Mouse (Mus musculus) thymus, postnatal 10 days (tissue): Measurements from ENCODE around the gene Il1rl1.
A peak's percentile ranks its signal among the peaks of the same experiment; 100 is the strongest.

Experiments used
- DNase-seq, 2 experiments: peaks; one replicate each; pipeline ENCODE4 v3.0.0; 2021; ENCODE audit warnings: low spot score in 2 of 2

Gene Il1rl1

DNA sequence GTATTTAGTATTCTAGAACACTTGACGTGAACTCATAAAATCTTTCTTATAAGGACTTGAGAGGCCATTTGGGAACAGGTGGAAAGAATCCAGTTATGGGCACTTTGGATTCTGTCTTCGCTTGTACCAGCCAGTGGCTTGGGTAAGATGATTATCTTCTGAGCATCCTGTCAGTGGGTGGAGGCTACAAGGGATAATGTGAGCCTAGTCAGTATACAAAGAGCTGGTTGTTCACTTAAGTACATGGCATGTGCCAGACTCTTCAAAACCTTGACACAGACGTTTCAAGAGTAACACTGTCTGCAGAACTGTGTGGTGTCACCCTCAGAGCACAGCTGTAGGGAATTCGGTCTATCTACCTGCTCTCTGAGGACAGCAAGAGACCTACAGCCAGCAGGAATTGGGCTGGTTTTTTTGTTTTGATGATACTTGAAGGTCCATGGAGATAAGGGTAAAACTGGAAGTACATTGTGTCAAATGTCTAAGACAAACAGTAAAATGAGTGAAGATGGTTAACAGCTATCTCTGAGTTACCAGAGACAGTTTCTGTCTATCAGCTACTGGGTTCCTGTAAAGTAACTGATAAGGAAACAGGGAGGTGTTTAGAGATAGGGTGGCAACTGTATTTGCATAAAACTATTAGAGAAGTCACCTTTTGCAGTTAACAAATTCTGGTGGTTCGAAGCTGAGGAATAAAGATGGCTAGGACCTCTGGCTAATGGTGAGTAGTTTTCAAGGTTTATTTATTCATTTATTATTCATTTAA lies at the start of gene Il1rl1:
TSS of gene Il1rl1 (plus strand) at position 661 of the 766 bp plus-strand sequence.
- no peak for DNase-seq

DNA sequence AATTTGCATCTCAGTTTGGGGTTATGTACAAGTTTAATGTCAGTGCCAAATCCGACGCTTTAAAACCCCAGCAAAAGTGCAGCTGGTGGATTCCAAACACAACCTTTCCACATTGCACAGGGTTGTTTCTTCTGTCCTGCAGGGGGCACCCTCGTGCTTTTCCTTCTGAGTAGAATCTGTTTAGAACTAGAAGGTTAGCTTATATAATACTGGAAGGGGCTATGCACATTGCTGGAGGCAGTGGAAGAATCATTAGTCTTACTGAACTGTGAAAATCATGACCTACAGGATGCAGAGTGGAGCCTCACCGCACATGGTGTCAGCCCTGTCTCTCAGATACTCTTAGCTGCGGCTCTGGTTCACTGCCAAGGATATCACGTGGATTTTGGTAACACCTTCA lies 49.3 kb upstream of the Il1rl1 start:
- peak; percentile 37 to 75 for DNase-seq

DNA sequence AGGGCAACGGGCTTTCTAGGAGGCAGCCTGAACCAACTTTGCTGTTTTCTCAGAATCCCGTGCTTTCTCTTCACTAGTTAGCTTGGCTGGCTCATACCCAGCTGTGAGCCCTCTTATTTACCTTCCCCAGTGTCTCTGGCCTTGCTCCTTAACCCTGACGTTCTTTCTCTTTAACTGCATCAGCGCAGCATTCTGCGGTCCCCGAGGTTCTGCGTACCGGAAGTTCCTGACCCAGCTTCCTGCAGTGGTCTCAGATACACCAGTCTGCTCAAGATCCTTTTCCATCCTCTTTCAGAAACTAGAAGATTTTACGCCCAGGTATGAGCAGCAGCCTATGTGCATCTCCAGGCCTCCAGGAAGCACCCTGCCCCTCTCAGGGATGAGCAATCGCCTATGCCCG lies 48.4 kb upstream of the Il1rl1 start:
- DNase-seq = no peak

DNA sequence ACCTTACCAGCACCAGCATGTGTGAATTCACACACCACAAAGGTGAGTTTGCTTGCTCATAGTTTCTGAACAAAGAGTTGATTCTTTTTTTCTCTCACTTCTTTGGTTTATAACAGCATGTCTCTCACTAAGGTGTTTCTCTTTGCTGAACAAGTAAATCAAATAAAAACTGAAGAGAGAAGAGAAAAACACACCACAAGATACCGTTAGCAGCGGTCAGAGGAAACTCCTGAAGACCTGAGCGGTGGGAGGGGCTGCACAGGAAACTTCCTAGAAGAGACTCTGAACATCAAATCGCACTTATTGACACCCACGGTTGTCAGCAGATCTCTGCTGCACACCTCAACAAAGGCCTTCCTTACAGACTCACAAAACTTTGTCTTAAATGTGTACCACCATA lies 46.5 kb upstream of the Il1rl1 start:
- DNase-seq = no peak

DNA sequence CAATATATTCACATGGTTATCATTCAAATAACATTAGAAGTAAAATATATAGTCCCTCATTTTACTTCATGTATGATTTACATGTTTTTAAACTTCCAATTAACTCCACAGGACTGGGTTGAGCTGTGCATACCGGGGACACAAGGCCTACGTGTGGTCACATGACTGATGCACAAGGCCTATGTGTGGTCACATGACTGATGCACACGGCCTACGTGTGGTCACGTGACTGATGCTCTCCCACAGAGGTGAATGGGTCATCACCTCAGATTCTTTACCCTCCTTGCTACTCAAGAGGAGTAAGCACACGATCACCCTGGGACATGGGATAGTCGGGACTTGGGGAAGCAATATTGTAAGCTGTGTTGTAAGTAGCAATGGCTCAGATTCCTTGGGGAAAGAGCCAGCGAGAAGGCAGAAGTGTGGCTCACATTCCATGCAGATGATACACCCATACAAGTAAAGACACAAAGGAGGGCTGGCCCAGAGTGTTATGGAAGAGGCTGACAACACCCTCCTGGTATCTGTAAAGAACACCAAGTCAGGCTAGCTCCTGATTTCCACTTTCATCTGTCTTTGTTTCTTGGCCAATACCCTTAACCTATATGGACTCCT lies 44.3 kb upstream of the Il1rl1 start:
- DNase-seq = no peak

DNA sequence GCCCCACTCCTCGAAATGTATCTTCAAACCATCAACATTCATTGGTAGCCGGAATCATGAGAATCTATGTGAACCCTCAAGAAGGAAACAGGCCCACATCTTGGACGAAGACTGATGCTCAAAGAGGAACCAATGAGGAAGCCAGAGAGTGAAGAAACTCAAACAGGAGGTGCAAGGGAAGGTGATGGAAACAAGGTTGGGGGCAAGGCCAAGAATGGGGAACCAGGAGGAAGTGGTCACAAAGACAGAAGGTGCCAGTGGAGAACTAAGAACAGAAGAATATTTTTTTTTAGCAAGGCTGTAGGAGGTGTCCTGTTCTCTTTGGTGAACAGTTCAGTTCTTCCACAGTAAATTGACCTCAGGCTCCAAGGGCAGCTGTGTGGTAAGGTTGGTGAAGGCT lies 38.0 kb upstream of the Il1rl1 start:
- DNase-seq = no peak

DNA sequence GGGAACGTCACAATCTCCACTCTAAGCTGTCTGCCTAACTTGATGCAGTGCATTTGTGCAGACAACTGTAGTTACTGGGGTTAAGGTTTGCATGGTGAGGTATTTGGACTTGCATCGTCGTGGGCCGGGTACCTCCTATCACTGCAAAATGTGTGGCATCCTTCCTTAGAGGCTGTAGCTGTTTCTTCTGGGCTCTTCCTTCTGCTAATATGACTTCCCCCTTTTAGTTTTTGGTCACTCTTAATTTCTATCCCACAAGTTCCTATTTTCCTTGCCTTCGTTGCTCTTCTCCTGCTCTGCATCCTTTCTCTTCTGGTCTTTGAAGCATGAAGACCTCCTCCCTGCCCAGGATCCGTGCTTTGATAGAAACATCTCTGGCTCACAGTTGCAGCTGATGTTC lies 36.8 kb upstream of the Il1rl1 start:
- no peak for DNase-seq

DNA sequence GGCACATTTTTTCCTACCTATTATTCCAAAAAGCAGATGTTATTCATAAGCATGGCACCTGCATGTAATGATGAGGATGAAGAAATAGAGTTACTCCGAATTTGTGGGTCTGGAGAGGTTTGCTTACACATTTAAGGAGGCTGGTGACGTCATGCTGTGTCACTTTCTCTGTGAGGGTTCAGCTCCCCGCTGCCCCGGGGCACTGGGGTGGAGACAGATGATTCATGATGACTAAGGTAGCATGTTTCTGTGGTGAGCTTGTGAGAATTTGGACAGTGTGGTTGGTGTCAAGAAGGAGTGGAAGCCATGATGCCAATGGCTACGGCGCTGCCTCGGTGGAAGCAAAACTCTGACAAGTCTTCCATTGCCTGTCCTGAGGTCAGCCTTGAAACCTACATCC lies 36.2 kb upstream of the Il1rl1 start:
- DNase-seq = no peak

DNA sequence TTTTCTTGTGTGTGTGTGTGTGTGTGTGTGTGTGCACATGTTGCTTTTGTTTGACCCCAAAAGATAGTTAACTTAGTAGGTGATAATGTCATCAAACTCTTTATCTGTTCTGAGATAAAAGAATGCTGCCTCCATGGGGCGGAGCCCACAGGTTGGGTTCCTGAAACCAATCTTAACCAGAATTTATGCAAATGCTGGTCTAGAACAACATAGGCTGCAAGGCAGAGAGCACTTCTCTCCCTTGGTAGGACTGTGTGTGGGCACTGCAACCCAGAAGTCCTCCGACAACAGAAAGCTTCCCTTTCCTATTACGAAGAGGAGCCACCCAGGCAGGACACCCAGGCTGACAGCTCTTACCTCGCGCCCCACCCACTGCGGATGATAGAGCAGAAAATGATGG lies 29.7 kb upstream of the Il1rl1 start:
- no peak for DNase-seq

DNA sequence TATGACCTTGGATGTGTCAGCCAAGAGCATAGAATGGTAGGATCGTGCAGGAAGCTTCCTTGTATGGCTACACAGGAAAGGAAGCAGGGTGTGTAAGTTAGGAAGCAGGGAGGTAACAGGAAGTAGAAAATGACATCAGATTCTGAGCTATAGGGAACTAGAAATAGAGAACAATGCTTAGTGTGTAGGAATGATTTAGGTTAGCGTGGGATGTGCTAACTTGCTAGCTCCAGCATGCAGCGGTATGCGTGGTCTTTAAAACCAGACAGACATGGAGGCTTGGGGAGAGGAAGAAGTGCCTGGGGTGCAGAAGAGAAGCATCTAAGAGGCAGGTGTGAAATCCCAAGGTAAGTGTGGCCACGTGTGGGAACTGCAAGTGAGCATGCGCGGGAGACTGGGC lies 24.7 kb upstream of the Il1rl1 start:
- DNase-seq = no peak

DNA sequence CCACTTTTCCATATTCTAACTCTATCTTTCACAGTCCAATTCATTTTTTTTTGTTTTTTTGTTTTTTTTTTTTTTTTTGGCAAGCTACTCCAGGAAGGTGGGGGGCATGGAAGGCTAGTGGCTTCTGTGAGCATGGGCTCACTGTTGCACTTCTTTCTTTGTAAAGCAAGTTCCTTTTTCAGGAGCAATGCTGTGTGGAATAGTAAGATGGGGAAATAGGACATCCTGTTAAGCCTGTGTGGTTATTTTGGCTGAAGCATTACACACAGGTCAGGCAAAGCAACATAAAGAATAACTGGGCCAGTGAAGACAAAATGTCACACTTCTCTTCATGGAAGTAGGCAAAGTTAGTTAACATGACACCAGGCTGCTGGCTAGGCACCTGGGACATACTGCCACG lies 19.5 kb upstream of the Il1rl1 start:
- no peak for DNase-seq

DNA sequence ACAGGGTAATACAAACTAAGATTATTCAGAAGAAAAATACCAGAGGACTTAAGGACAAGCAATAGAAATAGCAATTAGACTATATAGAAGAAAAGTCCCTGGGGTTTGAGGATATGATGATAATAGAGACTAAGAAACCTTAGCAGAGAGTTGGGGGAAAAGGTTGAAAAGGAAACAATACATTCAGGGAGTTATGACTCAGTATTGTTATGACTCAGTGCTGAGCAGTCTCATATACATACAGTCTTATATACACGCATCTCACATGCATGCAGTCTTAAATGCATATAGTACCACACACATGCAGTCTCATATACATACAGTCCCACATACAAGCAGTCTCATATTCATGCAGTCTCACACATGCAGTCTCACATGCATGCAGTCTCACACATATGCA lies 16.3 kb upstream of the Il1rl1 start:
- no peak for DNase-seq

DNA sequence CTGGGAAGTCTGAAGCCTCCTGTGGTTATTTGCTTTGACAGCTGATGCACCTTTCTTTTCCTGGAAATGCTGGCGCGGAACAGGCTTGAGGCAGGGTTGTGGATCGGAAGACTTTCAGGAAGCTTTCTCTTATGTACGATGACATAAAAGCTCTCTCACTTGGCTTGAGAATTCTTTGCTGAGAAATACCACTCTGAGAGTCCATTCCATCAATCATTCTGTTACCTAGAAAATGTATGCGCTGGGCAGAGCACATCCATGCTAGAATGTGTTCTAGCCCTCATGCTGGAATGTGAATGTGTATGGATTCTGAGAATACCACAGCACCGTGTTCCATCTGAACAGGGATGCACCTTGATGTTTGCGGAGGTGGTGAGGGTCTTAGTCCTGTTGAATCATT lies 15.1 kb upstream of the Il1rl1 start:
- DNase-seq = no peak

DNA sequence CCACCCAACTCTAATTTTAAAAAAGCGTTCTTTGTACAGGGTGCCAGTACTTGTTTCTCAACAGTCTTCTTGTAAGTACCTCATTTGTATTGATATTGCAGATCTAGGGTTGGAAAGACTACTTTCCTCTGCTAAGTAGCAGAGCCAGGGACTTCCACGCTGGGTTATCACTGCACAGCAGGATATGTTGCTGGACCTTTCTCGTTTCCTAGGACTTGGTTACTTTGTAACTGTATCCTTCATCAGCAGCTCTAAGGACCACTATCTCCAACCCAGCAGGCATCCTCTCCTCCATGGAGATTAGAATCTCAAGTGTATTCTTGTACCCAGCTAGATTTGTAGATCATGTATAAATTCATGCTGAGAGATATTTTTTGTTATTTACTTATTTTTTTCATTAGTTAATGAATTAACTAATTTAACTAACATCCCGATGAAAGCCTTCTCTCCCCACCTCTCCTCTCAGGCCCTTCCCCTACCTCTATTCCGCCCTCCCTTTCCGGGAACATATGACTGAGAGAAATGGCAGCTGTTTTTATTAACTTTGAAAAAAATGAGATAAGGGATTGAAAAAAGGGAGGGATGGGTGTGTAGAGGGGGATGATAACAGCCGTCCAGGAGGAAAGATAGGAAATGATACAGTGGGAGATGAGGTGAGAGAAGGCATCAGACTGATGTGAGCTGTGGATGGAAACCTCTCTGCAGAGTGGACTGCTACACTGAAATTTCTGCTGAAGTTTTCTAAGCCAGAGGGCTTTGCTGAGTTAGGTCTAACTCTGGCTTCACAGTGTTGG lies 14.3 kb upstream of the Il1rl1 start:
- DNase-seq = no peak

DNA sequence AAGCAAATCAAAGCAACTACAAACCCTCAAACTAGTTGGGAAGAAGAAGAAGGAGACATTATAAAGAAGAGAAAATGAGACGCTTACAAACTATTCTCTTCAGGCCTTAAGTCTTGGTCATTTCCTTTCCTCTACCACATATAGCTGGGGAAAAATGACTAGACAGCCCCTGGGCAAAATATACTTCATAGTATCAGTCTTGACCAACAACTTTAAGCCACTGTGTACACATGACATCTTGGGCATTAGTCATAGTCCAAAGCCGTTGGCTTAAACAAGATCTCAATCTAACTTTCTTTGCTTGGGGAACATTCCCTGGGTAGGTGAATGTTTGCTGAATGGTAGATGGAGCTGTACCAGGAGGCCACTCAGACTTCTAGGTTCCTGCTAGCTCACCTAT lies 12.3 kb upstream of the Il1rl1 start:
- no peak for DNase-seq

DNA sequence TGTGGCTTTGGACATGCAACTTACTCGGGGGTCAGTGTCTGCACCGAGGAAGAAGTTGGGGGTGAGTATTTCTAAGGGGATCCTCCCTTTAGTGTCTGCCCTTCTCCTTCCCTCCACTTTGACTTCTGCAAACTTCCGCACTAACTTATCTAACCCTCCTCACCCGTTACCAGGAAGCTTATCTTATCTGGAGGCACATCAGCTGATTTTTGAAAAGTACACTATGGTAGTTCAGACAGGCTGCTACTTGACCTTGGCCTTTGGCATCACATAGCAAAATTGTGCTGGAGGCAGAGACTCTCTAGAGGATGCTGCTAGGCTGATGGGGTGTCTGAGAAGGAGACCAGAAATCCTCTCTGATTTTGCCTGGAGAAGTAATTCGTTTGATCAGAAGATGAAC lies 10.9 kb upstream of the Il1rl1 start:
- no peak for DNase-seq

DNA sequence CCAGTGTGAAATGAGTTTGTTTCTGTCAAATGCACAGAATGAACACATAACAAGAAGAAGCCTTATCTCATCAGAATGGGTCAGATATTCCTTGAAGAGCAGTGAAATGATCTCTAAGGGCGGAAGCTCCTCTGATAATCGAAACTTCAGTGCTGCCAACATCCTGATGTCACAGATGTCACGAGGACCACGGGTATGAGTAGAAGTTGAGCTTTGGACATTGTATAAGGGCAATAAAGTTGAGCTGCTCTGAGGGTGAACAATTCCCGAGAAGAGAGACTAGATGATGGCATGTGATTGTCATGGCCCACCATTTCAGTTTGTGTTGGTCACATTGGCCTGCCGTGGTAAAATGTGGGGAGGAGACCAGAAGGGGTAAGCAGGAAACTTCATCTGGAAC lies 5.5 kb upstream of the Il1rl1 start:
- no peak for DNase-seq

DNA sequence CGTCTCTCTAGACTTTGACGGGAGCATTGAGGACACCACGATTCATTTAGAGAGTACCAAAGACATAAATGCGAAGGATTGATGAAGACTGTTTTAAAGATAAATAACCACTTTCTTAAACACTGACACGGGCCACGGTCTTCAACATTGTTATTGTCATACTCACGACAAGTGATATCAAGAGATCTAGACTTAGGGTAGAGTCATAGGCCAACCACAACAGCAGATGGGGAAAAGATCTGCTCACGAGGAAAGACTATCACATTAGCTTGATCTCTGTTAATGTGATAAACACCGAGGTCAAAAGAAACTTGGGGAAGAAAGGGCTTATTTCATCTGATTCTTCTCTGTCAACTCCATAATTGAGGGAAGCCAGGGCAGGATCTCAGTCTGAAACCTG lies 2.1 kb upstream of the Il1rl1 start:
- no peak for DNase-seq

DNA sequence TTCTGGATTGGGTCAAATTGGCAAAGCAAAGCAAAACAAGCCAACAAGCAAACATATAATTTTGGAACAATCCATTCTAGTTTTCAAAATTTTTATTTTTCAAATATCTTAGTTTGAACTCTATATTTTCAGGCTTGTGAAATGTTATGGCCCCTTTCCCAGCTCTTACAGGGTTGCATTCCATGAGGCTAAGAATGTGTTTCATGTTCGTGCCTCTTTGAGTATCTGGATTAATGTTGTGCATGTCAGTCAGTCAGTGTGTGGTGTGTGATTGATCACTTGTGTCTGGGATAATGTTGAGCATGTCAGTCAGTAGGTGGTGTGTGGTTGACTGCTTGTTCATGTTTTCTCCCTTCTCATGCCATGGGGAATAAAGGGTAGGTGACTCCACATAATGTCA lies 1.5 kb upstream of the Il1rl1 start:
- DNase-seq = no peak

DNA sequence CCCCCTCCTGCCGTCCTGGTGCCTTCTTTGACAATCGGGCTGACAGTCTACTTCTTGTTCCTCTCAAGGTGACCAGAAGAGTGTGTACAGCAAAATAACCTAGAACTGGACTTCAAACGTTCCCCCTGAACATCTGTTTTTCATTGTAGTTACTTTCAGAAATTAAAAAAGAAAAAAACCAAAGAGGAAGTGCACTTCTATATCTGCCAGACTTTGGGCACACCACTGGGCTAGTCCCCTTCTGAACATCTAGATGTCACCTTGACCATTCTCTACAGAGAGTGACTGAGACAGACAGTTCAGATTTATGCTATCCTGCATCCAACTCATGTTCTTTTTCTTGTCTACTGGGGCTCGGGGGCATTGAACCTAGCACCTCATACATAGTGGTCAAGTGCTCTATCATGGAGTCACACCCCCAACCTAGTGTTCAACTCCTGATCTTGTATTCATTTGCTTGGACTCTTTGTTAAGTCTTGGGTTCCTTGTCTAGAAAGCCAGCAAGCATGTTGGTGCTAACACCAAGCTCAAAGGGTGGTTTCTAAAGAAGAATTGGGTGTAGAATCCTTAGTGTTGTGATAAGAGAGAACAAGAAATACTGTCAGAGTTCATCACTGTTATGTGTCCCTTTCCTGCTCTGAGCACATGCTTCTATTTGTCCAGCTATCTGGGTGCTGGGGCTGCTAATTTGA lies 919 bp downstream of the Il1rl1 start:
- DNase-seq = no peak

DNA sequence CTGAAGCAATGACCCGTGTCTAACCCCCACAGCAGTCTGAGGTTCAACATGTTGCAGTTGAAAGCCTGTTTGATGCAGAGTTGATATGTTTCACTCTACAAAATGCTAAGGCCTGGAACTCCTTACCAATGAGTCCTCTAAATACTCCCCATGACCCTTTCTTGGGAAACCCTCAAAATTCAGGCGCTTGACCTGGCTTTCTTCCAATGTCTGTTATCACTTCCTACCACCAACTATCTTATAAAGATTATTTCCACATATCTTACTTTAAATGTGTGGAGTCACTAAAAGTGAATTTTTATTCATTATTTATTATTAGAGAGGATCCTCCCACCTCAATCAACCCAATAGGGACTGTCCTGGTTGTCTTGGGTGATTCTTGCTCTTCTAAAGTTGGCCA lies 2.8 kb downstream of the Il1rl1 start:
- DNase-seq = no peak

DNA sequence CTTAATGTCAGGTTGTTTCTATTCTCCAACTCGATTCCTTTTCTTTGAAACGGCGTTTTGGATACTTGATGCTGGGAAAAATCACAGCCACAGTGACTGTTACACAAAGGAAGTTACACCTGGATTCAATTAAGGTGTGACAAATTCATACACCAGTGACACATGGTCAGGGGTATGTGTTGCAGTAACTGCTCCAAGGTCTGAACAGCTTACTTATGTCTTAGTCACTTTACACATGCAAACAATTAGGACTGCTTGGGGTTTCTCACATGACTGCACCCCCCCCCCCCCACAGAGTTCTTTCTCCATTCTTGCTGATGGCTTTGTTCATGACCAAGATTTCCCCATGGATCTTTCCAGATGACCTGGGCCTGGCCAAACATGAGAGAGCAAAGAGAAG lies 6.6 kb downstream of the Il1rl1 start:
- DNase-seq = no peak
